Mouse (Mus musculus) stomach, adult 2 months (tissue): ENCODE results near the gene Zkscan6. TPM values are rescaled to one million over a fixed set of nuclear protein-coding genes. Genes with fewer than 3 reads are reported as not detected.

Experiments
- polyA plus RNA-seq: library from polyadenylated mRNA; depleted of rRNA; stranded (reverse); fragments of >200 nt; gene quantifications from 2 replicates; pipeline ENCODE4 v1.2.3, GENCODE M21; 2012; rRNA removed

Gene Zkscan6
- polyA plus RNA-seq = 1.5 and 2.0 TPM in 2 replicates

GRCm38 (mm10) chr11:65806909-65807504 lies at the start of gene Zkscan6:
Gene Zkscan6, plus strand, starts transcription at chr11:65807175.

GRCm38 (mm10) chr11:65788154-65788553 lies 18.8 kb upstream of the Zkscan6 start, which contains the start of gene Map2k4:
Gene Map2k4, minus strand, starts transcription at chr11:65788297.

Other genes with a start within 250 kb of the Zkscan6 start
- gene Map2k4, start 18.9 kb upstream of the Zkscan6 start, polyA plus RNA-seq = 3.0 and 3.8 TPM in 2 replicates